Mouse (Mus musculus) right cerebral cortex, adult 2 months (tissue): ENCODE results near the gene Foxr1.
"Not testable (repeated sequence)": the region's sequence is repeated elsewhere in the genome, so short reads cannot be mapped to it uniquely, and the experiment has no call there.

Source experiments
- DNase-seq, 2 experiments: peaks; one replicate each; pipeline ENCODE4 v3.0.0; 2021 to 2022; ENCODE audit warnings: low spot score in 2 of 2

Gene Foxr1

GRCm38 (mm10) chr9:44417156-44417891, 23.6 kb downstream of the Foxr1 start:
- no peak for DNase-seq

GRCm38 (mm10) chr9:44412781-44413180, 28.2 kb downstream of the Foxr1 start:
- no peak for DNase-seq

DNA sequence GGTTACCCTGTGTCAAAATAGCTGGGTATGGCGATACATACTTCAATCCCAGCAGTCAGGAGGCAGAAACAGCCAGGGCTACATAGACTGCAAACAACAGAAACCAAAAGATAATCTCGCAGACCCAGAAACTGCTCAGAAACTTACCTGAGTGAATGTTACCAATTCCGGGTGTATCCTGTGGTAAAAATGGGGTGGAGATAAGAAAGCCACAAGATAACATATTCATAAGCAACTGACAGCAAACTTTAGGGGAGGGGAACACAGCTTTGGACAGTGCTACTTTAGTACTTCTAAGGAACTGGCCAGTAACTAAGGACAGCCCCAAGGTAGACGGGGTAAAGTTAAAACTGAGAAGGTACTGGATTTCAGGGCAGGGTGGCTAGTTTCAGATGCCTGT, 28.6 kb downstream of the Foxr1 start:
- no peak for DNase-seq

- no peak for DNase-seq
Observed at GRCm38 (mm10) chr9:44411601-44412130, 29.3 kb downstream of the Foxr1 start.

- no peak for DNase-seq
Observed at GRCm38 (mm10) chr9:44410647-44411336, 30.1 kb downstream of the Foxr1 start.

GRCm38 (mm10) chr9:44408693-44409092, 32.2 kb downstream of the Foxr1 start:
- not testable (repeated sequence) for DNase-seq

DNA sequence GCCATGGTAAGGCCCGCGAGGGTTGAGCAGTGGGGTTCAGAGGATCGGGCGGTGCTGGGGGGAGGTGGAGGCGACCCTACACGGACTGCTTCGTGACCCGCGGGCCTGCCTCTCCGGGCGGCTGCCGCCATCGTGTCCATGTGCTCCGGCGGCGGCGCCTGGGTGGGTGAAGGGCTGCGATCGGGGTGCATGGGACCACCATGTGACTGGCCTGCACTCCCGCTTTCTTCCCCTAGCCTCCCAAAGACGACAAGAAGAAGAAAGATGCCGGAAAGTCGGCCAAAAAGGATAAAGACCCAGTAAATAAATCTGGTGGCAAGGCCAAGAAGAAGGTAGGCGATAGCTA, 33.2 kb downstream of the Foxr1 start:
- DNase-seq = no peak

- peak; percentile 94 for DNase-seq
Observed at GRCm38 (mm10) chr9:44406906-44407751, 33.8 kb downstream of the Foxr1 start, which contains the start of the genes Rps25 and Trappc4. Gene Rps25 (plus strand): TSS chr9:44407139. Gene Trappc4 (minus strand): TSS chr9:44407600.

DNA sequence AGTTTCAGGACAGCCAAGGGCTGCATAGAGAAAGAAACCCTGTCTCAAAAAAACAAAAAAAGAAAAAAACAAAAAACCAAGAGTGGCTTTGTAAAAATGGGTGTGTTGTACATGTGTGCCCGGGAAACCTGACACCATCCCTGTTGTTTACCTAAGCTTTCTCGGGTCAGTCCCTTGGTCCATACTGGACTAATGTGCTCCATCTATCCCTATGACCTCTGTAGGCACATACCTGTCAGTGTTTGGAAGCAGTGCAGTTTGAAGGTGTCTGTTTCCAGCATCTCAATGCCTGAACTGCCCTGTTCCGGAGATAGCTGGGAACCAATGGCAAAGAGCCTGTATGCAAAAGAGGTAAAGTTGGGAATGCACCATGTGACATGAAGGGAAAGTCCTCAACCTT, 35.9 kb downstream of the Foxr1 start:
- DNase-seq = no peak

- no peak for DNase-seq
Observed at GRCm38 (mm10) chr9:44401081-44401480, 39.9 kb downstream of the Foxr1 start.

GRCm38 (mm10) chr9:44399795-44400114, 41.2 kb downstream of the Foxr1 start:
- no peak for DNase-seq

GRCm38 (mm10) chr9:44399114-44399794, 41.7 kb downstream of the Foxr1 start:
- no peak for DNase-seq

GRCm38 (mm10) chr9:44398551-44398950, 42.4 kb downstream of the Foxr1 start:
- peak in 1 of 2 experiments; percentile 22 for DNase-seq

DNA sequence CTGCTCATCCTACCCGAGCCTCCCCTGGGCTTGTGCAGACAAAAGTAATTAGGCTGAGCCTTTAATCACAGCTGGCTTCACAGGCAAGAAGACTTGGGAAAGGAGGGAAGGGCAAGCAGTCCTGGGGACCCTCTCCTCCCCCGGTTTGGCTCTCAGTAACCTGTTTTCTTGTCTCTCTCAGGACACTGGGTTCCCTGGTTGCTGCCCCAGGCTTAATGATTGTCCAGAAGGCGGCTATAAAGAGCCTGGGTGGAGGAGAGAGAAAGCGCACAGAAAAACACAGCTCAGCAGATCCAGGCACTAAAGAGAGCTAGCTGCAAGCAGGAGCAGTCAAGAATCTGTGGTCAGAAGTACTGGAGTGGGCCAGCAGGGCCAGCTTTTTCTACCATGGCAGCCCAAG, 42.8 kb downstream of the Foxr1 start:
- DNase-seq = no peak

DNA sequence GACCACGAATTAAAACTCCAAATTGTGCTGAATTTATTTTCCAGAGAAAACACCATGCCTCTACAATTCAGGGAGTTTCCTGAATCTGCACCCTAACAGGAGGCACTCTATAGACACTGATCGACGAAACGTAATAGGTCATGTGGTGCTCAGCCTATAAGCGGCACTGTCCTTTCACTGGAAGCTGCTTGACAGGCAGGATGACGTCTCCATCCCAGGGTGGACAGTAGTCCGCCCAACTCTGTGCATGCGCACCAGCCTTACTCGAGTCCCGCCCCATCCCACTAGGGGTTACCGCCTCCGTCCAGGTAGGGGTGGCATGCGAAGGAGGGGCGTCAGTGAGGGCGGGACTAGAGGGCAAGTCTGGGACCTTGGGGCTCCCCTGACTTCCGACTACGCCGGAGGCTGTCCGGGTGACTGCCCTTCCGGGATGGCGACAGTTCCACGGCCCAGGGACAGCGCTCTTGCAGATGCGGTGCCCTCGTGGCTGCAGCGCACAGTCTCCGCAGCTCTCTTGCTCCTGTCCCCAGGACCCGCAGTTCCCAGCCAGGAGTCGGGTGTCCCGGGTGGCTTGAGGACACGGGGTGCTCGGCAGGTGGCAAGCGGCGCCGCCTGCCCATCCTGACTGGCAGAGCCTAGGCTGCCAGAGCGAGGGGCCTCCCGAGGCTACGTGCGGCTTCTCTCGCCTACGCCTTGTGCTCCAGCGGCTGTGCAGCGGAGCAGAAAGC, 44.1 kb downstream of the Foxr1 start, which contains the start of gene Slc37a4:
TSS of gene Slc37a4 (plus strand) at position 169 of the 728 bp plus-strand sequence.
- DNase-seq = peak; percentile 92

- peak; percentile 61 to 75 for DNase-seq
Observed at GRCm38 (mm10) chr9:44391466-44391865, 49.5 kb downstream of the Foxr1 start.

DNA sequence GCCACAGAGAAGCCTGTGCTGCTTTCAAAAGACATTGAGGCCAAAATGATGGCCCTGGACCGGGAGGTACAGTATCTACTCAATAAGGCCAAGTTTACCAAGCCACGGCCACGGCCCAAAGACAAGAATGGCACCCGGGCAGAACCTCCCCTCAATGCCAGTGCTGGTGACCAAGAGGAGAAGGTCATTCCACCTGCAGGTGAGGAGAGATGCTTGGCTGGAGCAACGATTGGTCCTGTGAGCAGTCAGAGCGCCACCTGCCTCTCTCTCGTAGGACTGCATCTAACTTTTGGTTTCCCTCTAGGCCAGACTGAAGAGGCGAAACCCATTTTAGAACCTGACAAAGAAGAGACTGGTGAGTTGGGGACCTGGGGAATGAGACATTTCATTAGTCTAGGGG, 51.7 kb downstream of the Foxr1 start:
- DNase-seq = peak; percentile 62

DNA sequence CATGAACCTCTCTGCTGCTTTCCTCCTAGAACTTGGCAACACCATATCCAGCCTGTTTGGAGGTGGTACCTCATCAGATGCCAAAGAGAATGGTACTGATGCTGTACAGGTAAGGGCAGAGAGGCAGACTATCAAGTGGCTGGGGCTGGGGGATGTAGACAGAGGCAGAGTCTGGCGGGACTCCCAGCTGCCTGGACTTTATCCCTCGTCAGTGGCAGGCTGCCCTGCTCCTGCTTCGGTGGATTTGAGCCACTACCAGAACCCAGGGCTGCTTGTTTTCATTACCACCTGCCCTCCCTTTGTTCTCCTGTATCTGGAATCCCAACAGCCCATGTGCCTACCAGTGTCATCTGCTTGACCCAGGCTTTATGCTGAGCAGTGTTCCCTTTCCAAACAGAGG, 53.7 kb downstream of the Foxr1 start:
- DNase-seq = no peak

- DNase-seq = no peak
Observed at GRCm38 (mm10) chr9:44384596-44384995, 56.3 kb downstream of the Foxr1 start.
